Mouse (Mus musculus): Measurements from ENCODE around the gene Timm10b. TPM values are rescaled to one million over a fixed set of nuclear protein-coding genes. Genes with fewer than 3 reads are reported as not detected.

The Timm10b gene
- polyA plus RNA-seq, 1 experiment, result 110 TPM

- DNase-seq, result peak; percentile 57
- Histone ChIP-seq H3K4me3 (replicated peaks; ENCODE audit: extremely low read depth, low read depth, low read length) (no peak overlapping the region), H3K4me1 (ENCODE audit: control insufficient read depth, insufficient read depth, low read length) (peaks cover 9% of the 10 kb centered on the region; the same call in 1 of the 2 replicates)
- TF ChIP-seq CTCF (IDR thresholded peaks at IDR 0.05; ENCODE audit: insufficient read depth, low read length), result no peak
- no peak for TF ChIP-seq POLR2A (IDR thresholded peaks at IDR 0.05; ENCODE audit: borderline replicate concordance, extremely low read depth, low read depth, low read length)
- WGBS, result 48% methylated on average over 4 of the region's 4 CpGs
These were observed 18.8 kb upstream of the Timm10b start for GRCm38 (mm10) chr7:105621053-105621452.

DNA sequence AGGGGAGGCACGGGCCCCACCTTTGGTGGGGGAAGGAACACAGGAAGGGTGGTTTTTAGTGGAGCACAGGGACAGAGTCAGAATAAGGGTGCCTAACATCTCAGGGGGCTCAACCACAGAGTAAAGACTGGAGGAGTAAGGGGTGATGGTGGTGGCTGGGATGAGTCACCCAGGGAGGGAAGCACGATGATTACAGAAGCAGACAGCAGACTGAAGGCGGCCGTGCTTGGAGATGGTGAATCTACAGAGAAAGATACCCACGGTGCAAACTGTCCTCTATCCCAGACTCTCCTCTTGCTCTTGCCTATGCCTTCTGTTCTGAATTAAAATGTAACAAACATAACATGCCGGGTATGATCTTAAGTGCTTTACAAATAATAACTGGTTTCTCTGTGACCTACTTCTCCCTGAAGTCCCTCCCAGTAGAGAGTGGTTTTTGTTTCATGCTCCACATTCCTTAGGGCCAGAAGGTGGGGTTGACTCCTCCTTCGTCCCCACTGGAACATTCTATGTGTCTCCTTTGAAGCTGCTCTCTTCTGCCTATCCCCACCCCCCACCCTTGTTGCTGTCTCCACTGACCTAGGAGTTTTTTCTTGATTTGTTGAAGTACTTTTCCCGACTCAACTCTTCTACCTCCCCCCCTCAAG, 18.1 kb upstream of the Timm10b start:
- TF ChIP-seq POLR2A (IDR thresholded peaks at IDR 0.05; ENCODE audit: borderline replicate concordance, extremely low read depth, low read depth, low read length) (no peak), CTCF (IDR thresholded peaks at IDR 0.05; ENCODE audit: insufficient read depth, low read length) (no peak)
- Histone ChIP-seq H3K4me3 (replicated peaks; ENCODE audit: extremely low read depth, low read depth, low read length) (no peak overlapping the region), H3K4me1 (ENCODE audit: control insufficient read depth, insufficient read depth, low read length) (peaks cover 9% of the 10 kb centered on the region; the same call in 1 of the 2 replicates)
- 55% methylated on average over 8 of the region's 8 CpGs for WGBS
- DNase-seq, result no peak

DNA sequence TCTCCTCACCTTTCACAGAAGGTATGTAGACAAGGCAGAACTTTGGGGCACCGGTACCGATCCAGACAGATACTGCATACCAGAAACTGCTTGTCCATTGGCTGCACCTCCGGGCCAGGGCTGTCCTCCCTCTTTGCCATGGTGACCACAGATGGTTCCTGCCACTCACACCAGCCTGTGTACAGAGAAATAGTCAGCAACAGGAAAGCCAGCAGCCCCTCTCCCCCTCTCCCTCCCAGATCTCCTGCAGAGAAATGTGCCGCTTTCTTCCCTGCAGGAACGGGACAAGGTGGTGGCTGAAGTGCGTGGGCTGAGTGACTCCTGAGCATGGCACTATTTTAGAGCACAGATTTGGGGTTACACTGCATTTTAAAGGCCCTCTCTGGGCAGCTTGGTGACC, 14.5 kb upstream of the Timm10b start:
- DNase-seq, result no peak
- Histone ChIP-seq H3K4me3 (replicated peaks; ENCODE audit: extremely low read depth, low read depth, low read length) (no peak overlapping the region), H3K4me1 (ENCODE audit: control insufficient read depth, insufficient read depth, low read length) (peaks cover 23% of the 10 kb centered on the region; the same call in 1 of the 2 replicates)
- no peak for TF ChIP-seq CTCF (IDR thresholded peaks at IDR 0.05; ENCODE audit: insufficient read depth, low read length)
- 53% methylated on average over 6 of the region's 6 CpGs for WGBS

DNA sequence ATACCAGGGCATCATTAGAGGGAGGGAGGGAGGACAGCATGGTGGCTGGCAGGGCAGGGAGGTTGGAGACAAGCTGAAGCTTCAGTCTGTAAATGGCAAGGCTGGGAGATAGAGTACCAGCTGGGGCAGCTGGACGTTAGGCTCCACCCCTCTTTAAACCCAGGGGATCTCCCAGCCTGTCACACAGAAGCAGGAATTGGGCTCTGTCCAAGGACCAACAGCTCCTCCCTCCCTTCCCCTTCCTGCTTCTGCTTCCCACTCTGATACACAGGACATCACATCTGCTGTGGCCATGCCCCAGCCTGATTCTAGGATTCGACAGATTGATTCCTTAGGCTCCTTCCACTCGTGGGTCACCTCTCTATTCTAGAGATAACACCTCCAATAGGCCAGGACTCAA, 11.2 kb upstream of the Timm10b start:
- TF ChIP-seq POLR2A (IDR thresholded peaks at IDR 0.05; ENCODE audit: borderline replicate concordance, extremely low read depth, low read depth, low read length) (0 out of 2 replicates have a peak, but pooled peaks have one; percentile 17), CTCF (IDR thresholded peaks at IDR 0.05; ENCODE audit: insufficient read depth, low read length) (no peak)
- no peak overlapping the region for H3K4me3 ChIP-seq (replicated peaks; ENCODE audit: extremely low read depth, low read depth, low read length)
- WGBS, result 7% methylated on average over 3 of the region's 3 CpGs
- DNase-seq, result no peak
- H3K4me1 ChIP-seq (ENCODE audit: control insufficient read depth, insufficient read depth, low read length), result peaks cover 18% of the 10 kb centered on the region; the same call in 1 of the 2 replicates

- TF ChIP-seq CTCF (IDR thresholded peaks at IDR 0.05; ENCODE audit: insufficient read depth, low read length), result no peak
- no peak for TF ChIP-seq POLR2A (IDR thresholded peaks at IDR 0.05; ENCODE audit: borderline replicate concordance, extremely low read depth, low read depth, low read length)
- 16% methylated on average over 4 of the region's 4 CpGs for WGBS
- Histone ChIP-seq H3K4me1 (ENCODE audit: control insufficient read depth, insufficient read depth, low read length) (peaks cover 18% of the 10 kb centered on the region; the same call in 1 of the 2 replicates), H3K4me3 (replicated peaks; ENCODE audit: extremely low read depth, low read depth, low read length) (peak overlapping the region; percentile 80)
- DNase-seq, result no peak
These were observed 7.3 kb upstream of the Timm10b start for GRCm38 (mm10) chr7:105632551-105632972.

DNA sequence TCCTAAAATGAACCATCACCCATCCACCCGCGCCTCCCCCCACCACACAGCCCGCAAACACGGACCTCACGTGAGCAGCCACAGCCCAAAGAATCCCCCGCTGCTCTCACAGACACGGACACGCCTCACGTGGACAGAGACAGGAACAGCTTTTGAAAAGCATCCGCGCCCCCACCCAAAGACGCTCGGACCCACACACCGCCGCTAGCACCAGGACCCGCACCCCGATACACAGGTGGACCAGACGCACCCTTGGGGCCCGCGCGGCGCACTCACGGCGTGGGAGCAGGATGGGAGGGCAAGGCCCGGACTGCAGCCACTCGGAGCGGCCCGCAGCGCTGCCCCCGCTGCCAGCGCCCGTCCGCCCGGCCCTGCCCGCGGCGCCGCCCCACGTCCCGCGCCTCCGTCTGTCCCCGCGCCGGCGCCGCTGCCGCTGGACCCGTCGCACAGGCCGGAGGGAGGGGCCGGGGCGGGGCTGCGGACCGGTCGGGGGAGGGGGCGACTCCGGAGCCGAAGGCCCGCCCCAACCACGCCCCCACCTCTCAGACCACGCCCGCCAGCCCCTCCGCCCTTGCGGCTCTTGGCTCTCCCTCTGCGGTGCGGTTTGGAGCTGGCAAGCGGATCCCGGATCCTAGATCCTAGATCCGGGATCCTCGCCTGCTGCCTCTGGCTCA, 6.6 kb upstream of the Timm10b start, which contains the start of gene Trim3:
TSS of gene Trim3 (minus strand) at position 445 of the 674 bp plus-strand sequence.
- WGBS, result 1% methylated on average over 64 of the region's 71 CpGs
- peak; percentile 93 for DNase-seq
- Histone ChIP-seq H3K4me3 (replicated peaks; ENCODE audit: extremely low read depth, low read depth, low read length) (peak within 1 kb of the TSS; percentile 80), H3K4me1 (ENCODE audit: control insufficient read depth, insufficient read depth, low read length) (peaks cover 16% of the 10 kb centered on the region; the same call in 1 of the 2 replicates)
- TF ChIP-seq CTCF (IDR thresholded peaks at IDR 0.05; ENCODE audit: insufficient read depth, low read length), result no peak
- TF ChIP-seq POLR2A (IDR thresholded peaks at IDR 0.05; ENCODE audit: borderline replicate concordance, extremely low read depth, low read depth, low read length), result peak; percentile 32; the same call in 1 of the 2 replicates

- WGBS, result 6% methylated on average over 10 of the region's 10 CpGs
- Histone ChIP-seq H3K4me3 (replicated peaks; ENCODE audit: extremely low read depth, low read depth, low read length) (peak overlapping the region; percentile 62), H3K4me1 (ENCODE audit: control insufficient read depth, insufficient read depth, low read length) (peaks cover 13% of the 10 kb centered on the region; the same call in 1 of the 2 replicates)
- no peak for DNase-seq
- TF ChIP-seq CTCF (IDR thresholded peaks at IDR 0.05; ENCODE audit: insufficient read depth, low read length), result no peak
- TF ChIP-seq POLR2A (IDR thresholded peaks at IDR 0.05; ENCODE audit: borderline replicate concordance, extremely low read depth, low read depth, low read length), result 0 out of 2 replicates have a peak, but pooled peaks have one; percentile 40
These were observed 6.1 kb upstream of the Timm10b start for GRCm38 (mm10) chr7:105633801-105634135.

DNA sequence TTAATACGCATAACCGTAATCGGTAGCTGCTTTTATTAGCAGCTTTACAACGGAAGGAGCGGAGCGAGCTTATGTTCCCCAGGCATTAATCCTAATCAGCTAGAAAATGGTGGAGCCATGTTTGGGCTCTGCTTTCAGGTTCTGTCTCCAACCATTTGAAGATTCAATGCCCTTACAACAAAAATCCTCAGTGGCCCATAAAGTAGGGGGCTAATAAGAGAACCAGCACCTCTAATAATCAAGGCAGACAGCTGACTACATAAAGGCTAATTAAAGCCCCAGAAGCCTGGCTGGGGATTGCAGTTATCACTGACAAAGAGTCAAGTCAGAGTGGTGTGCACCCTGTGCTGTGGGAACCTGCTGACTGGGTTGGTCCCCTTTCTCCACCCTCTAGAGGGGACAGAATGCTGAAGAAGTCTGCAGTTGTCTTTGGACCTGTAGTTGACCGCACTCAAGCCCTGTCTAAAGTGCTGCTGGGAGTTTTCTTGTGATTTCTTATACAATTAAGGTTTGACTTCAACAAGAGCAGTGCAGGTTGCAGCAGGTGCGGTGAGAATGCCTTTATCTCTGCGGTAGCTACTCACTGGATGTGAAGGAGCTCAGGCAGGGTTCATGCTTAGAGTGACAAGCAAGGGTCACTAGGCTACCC, 5.5 kb upstream of the Timm10b start:
- DNase-seq, result no peak
- peaks cover 10% of the 10 kb centered on the region for H3K4me1 ChIP-seq (ENCODE audit: control insufficient read depth, insufficient read depth, low read length)
- 66% methylated on average over 9 of the region's 9 CpGs for WGBS
- no peak overlapping the region for H3K4me3 ChIP-seq (replicated peaks; ENCODE audit: extremely low read depth, low read depth, low read length)
- TF ChIP-seq POLR2A (IDR thresholded peaks at IDR 0.05; ENCODE audit: borderline replicate concordance, extremely low read depth, low read depth, low read length), result no peak
- no peak for TF ChIP-seq CTCF (IDR thresholded peaks at IDR 0.05; ENCODE audit: insufficient read depth, low read length)

- WGBS, result 91% methylated on average over 2 of the region's 2 CpGs
- H3K4me1 ChIP-seq (ENCODE audit: control insufficient read depth, insufficient read depth, low read length), result peaks cover 10% of the 10 kb centered on the region
- H3K4me3 ChIP-seq (replicated peaks; ENCODE audit: extremely low read depth, low read depth, low read length), result no peak overlapping the region
- TF ChIP-seq CTCF (IDR thresholded peaks at IDR 0.05; ENCODE audit: insufficient read depth, low read length), result no peak
- no peak for TF ChIP-seq POLR2A (IDR thresholded peaks at IDR 0.05; ENCODE audit: borderline replicate concordance, extremely low read depth, low read depth, low read length)
- DNase-seq, result no peak
These were observed 4.1 kb upstream of the Timm10b start for GRCm38 (mm10) chr7:105635726-105636125.

All from lung, adult 2 months (tissue).